Mouse (Mus musculus) heart, postnatal 0 days (tissue): ENCODE data around the gene Emc3.

ENCODE experiments used
- CTCF ChIP-seq: IDR thresholded peaks from 2 replicates; pipeline ENCODE4 v1.5.1; 2016; ENCODE audit warnings: antibody characterized with exemption, control low read depth, low read depth
- EP300 ChIP-seq: IDR thresholded peaks from 2 replicates; pipeline ENCODE4 v1.6.1; 2016; ENCODE audit warnings: antibody characterized with exemption, low read depth

DNA sequence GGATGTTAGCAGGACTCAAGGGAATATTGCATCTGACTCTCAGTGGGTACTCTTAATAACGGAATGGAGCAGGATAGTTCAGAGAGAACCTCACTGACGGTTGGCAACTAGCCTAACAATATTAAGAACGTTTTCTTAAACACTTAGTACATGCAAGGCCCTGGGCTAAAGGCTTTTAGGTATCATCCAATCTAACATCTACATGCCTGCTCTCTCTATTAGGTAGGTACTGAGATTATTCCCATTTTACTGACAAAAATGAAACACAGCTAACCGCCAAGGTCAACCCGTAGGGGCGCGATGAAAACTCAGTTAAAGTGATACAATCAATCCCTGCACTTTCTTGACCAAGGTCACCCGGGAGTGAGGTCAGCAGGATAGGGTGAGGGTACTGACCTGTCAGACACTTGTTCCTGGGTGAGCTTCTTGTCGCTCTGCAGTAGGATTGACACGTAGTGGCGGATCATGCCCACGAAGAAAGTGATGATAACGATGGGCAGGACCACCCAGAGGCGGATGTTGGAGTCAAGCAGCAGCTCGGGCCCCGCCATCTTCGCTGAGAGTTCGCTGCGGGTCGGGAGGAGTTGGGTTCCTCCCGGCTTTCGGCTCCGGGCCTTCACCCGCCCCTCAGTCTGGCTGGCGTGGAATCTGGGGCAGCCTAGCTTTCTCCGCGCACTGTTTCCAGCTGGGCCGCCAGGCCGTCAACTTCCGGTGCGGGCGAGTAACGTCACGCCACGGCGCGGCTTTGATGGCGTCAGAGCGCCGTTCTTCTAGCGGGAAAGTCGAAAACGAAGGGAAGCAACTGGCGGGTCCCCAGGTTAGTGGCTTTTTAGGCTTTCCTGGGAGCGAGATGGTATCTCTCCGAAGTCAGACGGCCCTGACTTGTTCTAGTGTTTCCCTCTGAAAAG lies at the start of gene Emc3, which contains the start of gene Fancd2:
- TF ChIP-seq CTCF (peak; percentile 5; the same call in 1 of the 2 replicates), EP300 (no peak)
